Mouse (Mus musculus): ENCODE measurements around the gene Zfp334. TPM values are rescaled to one million over a fixed set of nuclear protein-coding genes. Genes with fewer than 3 reads are reported as not detected.

Zfp334 gene
- total RNA-seq, 2 experiments from 2014 or later, result not detected

- no peak for ATAC-seq (replicated peaks; ENCODE audit: low FRiP score, low TSS enrichment, poor library complexity, severe bottlenecking)
Observed at GRCm38 (mm10) chr2:165387370-165387769, 689 bp downstream of the Zfp334 start.

- no peak for ATAC-seq (replicated peaks; ENCODE audit: low FRiP score, low TSS enrichment, poor library complexity, severe bottlenecking)
Observed at GRCm38 (mm10) chr2:165380050-165380449, 8.0 kb downstream of the Zfp334 start.

GRCm38 (mm10) chr2:165376001-165376400, 12.1 kb downstream of the Zfp334 start:
- no peak for ATAC-seq (replicated peaks; ENCODE audit: low FRiP score, low TSS enrichment, poor library complexity, severe bottlenecking)

DNA sequence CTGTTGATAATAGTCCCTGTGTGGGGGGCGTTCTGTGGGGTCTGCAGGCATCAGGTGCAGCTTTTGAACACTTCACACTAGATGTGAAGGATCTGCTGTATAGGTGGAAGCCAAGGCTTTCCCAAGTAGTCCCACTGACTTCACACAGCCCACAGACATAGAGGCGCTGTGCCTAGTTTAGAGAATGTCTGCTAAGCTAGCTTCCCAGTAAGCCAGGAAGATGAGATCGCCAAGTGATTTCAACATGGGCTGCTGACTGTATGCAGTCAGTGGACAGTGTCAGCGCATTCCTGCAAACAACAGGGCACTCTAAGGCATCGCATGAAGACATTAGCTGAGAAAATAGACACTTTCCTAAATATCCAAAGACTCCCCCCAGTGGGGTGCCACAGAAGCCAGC, 12.6 kb downstream of the Zfp334 start:
- no peak for ATAC-seq (replicated peaks; ENCODE audit: low FRiP score, low TSS enrichment, poor library complexity, severe bottlenecking)

DNA sequence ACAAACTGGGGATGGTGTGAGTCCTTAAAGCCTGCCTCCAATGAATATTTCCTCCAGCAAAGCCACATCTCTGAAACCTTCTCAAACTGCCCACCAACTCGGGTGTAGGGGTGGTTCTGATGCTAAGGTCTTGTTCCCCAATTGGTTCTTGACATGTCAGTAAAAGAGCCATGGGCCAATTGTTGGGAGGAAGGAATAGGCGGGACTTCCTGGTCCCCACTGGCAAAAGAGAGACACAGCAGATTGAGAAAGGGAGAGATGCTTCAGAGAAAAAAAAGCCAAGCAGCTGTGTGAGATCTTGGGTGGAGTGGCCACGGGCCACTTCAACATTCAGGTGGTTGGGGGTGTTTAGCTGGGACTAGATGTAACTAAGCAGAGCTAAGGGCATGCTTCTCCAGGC, 17.0 kb downstream of the Zfp334 start:
- no peak for ATAC-seq (replicated peaks; ENCODE audit: low FRiP score, low TSS enrichment, poor library complexity, severe bottlenecking)

DNA sequence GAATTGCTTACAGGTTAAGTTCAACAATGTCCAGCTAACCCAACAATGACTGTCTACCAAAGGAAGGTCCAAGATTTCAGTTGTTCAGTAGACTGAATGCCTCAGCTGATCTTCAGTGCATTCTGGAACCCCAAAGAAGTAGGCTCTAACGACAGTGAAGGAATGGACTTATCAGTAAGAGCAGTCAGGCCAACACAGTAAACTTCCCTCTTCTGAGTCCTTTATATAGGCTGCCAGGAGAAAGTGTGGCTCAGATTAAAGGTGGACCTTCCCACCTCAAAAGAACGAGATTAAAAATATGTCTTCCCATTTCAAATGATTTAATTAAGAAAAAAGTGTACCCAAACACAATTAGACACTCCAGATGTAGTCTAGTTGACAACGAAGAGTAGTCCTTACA, 17.7 kb downstream of the Zfp334 start:
- ATAC-seq (replicated peaks; ENCODE audit: low FRiP score, low TSS enrichment, poor library complexity, severe bottlenecking), result no peak

DNA sequence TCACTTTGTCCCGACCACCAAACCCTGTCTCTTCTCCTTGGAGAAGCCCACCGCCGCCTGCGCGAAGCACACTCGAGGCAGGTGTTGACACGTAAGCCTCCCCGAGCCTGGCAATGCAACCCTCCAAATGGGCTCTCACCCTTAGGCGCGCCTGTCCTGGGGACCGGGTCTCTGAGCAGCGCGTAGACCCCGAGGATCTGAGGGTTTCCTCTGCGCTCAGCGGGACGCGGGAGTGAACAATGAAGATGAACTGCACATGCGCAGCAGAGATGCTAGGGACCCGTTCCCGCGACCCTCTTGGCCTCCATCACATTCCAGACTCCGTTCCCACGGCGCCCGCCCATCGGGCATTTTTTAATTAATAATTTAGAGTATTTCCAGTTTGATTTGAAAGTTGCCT, 19.6 kb downstream of the Zfp334 start, which contains the start of gene Zfp663:
TSS of gene Zfp663 (minus strand) at position 234 of the 400 bp plus-strand sequence.
- ATAC-seq (replicated peaks; ENCODE audit: low FRiP score, low TSS enrichment, poor library complexity, severe bottlenecking), result no peak

DNA sequence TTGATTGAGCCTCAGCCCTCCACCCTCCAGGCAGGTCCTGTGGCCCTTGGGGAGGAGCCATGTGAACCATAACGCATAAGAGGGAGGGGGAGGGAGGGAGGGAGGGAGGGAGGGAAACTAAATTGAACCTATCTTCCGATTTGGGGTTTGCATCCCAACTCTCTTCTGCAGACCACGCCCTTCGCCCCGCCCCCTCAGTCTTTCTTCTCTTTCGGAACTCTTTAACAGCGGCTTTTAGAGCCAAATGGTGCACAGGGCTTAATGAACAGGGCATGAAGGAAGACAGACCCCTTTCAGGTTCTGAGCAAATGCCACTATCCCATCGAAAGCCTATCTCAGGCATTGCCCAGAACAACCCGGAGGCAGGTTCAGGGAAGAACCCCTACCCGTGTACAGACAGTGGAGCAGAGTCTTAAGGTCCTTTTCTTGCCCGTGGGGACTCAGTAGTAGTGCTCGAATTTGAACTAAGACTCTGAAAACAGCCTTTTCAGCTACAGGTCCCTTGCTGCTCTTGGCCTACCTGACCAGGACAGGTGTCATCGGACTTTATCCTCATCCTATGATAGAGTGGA, 20.1 kb downstream of the Zfp334 start:
- no peak for ATAC-seq (replicated peaks; ENCODE audit: low FRiP score, low TSS enrichment, poor library complexity, severe bottlenecking)

- ATAC-seq (replicated peaks; ENCODE audit: low FRiP score, low TSS enrichment, poor library complexity, severe bottlenecking), result peak; percentile 50; the same call in 1 of the 2 replicates
Observed at GRCm38 (mm10) chr2:165367047-165367520, 21.0 kb downstream of the Zfp334 start.

- peak; percentile 64 for ATAC-seq (replicated peaks; ENCODE audit: low FRiP score, low TSS enrichment, poor library complexity, severe bottlenecking)
Observed at GRCm38 (mm10) chr2:165364334-165365091, 23.5 kb downstream of the Zfp334 start.

- no peak for ATAC-seq (replicated peaks; ENCODE audit: low FRiP score, low TSS enrichment, poor library complexity, severe bottlenecking)
Observed at GRCm38 (mm10) chr2:165363282-165363681, 24.8 kb downstream of the Zfp334 start.

- peak; percentile 75 for ATAC-seq (replicated peaks; ENCODE audit: low FRiP score, low TSS enrichment, poor library complexity, severe bottlenecking)
Observed at GRCm38 (mm10) chr2:165360861-165361260, 27.2 kb downstream of the Zfp334 start.

DNA sequence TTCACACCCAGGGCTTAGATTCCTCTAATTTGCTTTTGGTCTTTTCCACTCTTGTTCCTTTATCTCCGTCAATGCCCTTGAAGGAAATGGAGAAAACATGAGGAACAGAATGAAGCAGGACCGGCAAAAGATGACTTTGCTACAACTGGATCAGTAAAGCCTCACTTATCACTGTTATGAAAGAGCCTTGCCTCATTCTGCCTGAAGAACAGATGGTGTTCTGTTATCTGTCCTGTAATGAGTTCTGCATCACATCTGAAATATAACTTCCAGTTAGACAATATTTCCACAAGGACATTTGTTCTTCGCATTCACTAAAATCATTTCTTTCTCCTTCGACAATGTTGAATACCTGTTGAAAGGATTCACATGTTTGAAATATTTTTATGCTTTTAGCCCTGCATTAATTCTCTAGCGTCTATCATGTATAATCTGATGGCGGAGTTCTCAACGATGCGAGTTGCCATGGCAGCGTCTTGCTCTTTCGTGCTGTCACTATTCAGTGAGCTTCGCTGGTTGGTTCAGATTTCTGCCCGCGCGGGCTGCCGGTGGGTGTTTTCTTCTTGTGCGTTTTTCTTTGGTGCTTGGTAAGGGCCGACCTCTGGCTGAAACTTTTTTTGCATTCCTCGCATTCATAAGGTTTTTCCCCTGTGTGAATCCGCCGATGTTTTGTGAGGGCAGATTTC, 36.1 kb downstream of the Zfp334 start:
- no peak for ATAC-seq (replicated peaks; ENCODE audit: low FRiP score, low TSS enrichment, poor library complexity, severe bottlenecking)

DNA sequence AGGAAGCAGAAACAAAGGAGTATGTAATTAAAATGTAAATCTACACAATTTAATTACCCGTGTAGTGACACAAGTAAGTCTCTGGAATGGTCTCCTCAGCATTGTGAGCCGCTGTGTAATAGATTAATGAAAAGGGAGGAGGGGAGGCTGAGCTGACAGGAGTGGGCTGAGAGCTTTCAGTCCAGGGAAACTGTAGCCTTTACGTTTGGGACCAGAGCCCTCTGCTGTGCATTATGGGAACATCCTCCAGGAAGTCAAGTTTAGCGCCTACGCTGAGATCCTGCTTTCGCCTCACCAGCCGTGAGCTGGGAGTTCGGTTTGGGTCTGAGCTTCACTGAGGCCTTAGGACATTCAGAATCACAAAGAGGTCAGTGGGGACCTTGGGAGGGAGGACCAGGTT, 38.6 kb downstream of the Zfp334 start:
- no peak for ATAC-seq (replicated peaks; ENCODE audit: low FRiP score, low TSS enrichment, poor library complexity, severe bottlenecking)

- ATAC-seq (replicated peaks; ENCODE audit: low FRiP score, low TSS enrichment, poor library complexity, severe bottlenecking), result no peak
Observed at GRCm38 (mm10) chr2:165346180-165346579, 41.9 kb downstream of the Zfp334 start.

- 0 out of 2 replicates have a peak, but pooled peaks have one; percentile 52 for ATAC-seq (replicated peaks; ENCODE audit: low FRiP score, low TSS enrichment, poor library complexity, severe bottlenecking)
Observed at GRCm38 (mm10) chr2:165337191-165337590, 50.9 kb downstream of the Zfp334 start.

GRCm38 (mm10) chr2:165332610-165333210, 55.3 kb downstream of the Zfp334 start:
- ATAC-seq (replicated peaks; ENCODE audit: low FRiP score, low TSS enrichment, poor library complexity, severe bottlenecking), result no peak

DNA sequence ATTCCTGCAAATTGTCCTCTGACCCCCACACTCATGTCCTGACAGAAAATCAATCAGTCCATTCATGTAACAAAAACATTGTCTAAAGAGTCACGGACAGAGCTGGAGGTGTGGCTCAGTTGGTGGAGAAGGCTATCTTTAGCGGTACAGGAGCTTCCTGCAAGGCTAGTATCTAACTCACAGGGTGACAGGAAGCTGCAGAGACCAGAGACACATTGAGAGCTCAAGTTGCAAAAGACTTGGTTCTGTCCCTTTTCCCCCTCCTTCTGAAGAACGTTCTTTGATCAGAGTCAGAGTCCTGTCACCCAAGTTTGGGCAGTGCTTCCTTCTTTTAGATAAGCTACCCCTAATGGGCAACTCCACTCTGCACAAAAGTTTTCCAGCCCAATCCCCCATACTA, 58.4 kb downstream of the Zfp334 start:
- no peak for ATAC-seq (replicated peaks; ENCODE audit: low FRiP score, low TSS enrichment, poor library complexity, severe bottlenecking)

GRCm38 (mm10) chr2:165328746-165329145, 59.3 kb downstream of the Zfp334 start:
- no peak for ATAC-seq (replicated peaks; ENCODE audit: low FRiP score, low TSS enrichment, poor library complexity, severe bottlenecking)

GRCm38 (mm10) chr2:165327386-165327785, 60.7 kb downstream of the Zfp334 start:
- no peak for ATAC-seq (replicated peaks; ENCODE audit: low FRiP score, low TSS enrichment, poor library complexity, severe bottlenecking)
